Mouse (Mus musculus): ENCODE data around the gene Chst15. TPM values are rescaled to one million over a fixed set of nuclear protein-coding genes. Genes with fewer than 3 reads are reported as not detected.

Gene Chst15
- polyA plus RNA-seq, 1 experiment from 2014 or later = 23.6 TPM

DNA sequence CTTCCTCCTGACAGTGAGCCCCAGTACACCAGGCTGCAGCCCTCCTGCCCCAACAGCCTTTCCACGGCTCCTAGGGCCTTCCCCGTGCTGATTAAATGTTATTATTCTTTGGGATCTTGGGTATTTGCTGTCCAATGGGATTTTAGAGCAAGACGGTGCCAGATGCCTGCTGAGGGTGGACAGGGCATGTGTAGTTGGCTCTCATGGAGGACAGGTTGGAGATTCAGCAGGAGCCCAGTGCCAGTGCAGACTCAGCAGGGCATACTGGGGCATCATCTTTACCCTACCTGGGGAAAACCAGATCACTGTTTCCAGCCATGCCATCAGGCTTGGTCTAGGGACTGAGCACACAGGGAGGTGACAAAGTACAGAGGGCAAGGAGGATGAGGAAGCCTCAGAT is 86.1 kb downstream of the Chst15 start:
- Histone ChIP-seq H3K4me1 (peaks cover 4% of the 10 kb centered on the region; the same call in 1 of the 2 replicates), H3K27ac (no peak overlapping the region), H3K9ac (no peak overlapping the region), H3K4me2 (replicated peaks) (no peak overlapping the region), H3K4me3 (no peak overlapping the region), H3K9me3 (no peaks in the 10 kb centered on the region), H3K36me3 (peaks cover 7% of the 10 kb centered on the region), H3K27me3 (peaks cover 1% of the 10 kb centered on the region; the same call in 1 of the 2 replicates)
- ATAC-seq (ENCODE audit: low FRiP score, low read depth) = no peak
- 84% methylated on average over 3 of the region's 3 CpGs for WGBS

DNA sequence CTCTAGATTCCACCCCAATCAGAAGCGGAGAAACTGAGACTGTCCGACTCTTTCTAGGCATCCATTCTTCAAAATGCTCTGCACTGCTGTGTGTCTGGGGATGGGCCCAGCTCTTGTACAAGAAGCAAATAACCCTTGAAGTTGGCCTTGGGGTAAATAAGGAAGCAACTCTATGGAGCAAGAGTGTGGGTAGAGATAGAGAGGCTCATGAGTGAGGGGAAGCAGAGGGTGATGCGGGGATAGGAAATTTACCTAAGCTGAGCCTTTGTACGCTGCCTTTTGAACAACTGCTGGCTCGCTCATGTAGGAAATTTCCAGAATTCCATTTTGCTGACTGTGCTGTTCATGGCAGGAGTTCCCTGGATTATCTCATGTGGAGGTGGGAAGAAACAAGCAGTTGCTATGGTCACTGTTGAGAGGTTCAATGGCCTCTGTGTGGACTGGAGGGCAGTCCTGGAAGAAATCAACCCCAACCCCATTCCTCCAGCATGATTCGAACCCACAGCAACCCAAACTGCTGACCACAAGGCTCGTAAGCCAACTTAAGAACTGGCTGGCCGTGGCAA is 89.9 kb downstream of the Chst15 start:
- 82% methylated on average over 8 of the region's 8 CpGs for WGBS
- H3K36me3 ChIP-seq = no peaks in the 10 kb centered on the region; the same call in 1 of the 2 replicates
- ATAC-seq (ENCODE audit: low FRiP score, low read depth) = no peak
- H3K4me2 ChIP-seq (replicated peaks) = no peak overlapping the region
- no peaks in the 10 kb centered on the region for H3K9me3 ChIP-seq
- H3K4me1 ChIP-seq = peaks cover 9% of the 10 kb centered on the region; the same call in 1 of the 2 replicates
- H3K9ac ChIP-seq = no peak overlapping the region
- H3K27ac ChIP-seq = no peak overlapping the region
- peaks cover 8% of the 10 kb centered on the region for H3K27me3 ChIP-seq
- no peak overlapping the region for H3K4me3 ChIP-seq

DNA sequence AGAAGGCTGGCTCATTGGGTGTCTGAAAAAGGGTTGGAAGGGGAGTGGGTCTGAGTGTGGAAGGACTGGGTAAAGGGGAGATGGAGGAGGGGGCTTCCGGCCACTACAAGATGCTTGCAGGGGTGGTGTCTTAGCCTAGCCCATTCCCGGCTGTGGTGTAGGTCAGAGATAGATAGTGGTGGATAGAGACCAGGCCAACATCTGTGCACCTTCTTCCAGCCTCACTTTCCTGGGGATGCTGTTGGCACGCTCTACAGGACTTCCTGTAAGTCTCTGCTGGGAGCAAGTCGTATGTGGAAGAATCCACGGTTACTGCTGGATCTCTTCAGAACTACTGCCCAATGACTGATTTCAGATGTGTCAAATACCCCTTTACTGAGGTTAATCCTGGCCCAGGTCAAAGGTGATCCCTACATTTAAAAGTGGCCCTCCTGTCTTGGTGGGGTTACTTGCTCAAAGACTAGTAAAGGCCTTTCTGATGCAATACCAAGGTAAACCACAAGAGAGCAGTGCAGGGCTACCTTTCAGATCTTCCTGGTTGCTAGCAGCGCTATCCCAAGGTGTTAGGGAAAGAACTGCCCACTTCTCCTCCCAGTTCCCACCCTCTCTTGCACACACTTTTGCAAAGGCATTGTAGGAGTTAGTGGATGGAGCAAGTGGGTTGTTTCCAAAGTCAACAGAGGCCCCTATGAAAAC is 90.5 kb downstream of the Chst15 start:
- H3K9me3 ChIP-seq = no peaks in the 10 kb centered on the region
- H3K4me2 ChIP-seq (replicated peaks) = no peak overlapping the region
- H3K27ac ChIP-seq = no peak overlapping the region
- no peak overlapping the region for H3K4me3 ChIP-seq
- H3K4me1 ChIP-seq = peaks cover 9% of the 10 kb centered on the region; the same call in 1 of the 2 replicates
- H3K27me3 ChIP-seq = peaks cover 8% of the 10 kb centered on the region
- WGBS = 60% methylated on average over 6 of the region's 6 CpGs
- H3K9ac ChIP-seq = no peak overlapping the region
- H3K36me3 ChIP-seq = no peaks in the 10 kb centered on the region
- ATAC-seq (ENCODE audit: low FRiP score, low read depth) = peak; percentile 80; the same call in 1 of the 2 replicates

DNA sequence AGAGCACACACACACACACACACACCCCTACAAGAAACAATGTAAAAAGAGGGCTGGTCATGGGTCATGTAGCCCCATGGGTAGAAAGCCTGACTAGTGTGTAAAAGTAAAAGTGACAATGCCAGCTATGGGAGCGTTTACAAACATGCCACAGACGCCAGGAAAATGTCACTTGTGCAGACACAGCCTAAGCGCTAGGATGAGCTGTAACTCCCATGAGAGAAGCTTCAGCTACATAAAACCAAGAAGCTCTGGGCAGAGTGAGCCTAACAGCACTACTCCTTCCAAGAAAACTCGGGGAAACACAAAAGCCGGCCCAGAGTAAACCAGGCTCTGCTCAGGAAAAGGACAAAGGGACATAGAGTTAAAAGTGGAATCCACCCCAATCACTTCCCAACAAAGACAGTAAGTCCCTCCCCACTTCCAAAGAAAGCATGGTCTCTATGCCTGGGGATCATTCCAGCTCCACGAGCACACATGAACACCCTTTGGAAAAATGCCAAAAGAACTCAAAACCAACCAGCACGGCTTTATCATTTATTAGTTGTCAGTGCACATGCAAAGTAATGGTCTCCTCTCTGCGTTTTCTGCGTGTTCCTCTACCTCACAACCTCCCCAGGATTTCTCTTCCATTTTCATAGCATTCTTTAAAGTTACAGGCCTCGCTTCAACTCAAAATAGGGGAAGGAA is 93.4 kb downstream of the Chst15 start:
- ATAC-seq (ENCODE audit: low FRiP score, low read depth) = no peak
- H3K9me3 ChIP-seq = no peaks in the 10 kb centered on the region
- peaks cover 8% of the 10 kb centered on the region for H3K27me3 ChIP-seq
- H3K27ac ChIP-seq = no peak overlapping the region
- H3K4me3 ChIP-seq = no peak overlapping the region
- no peaks in the 10 kb centered on the region for H3K36me3 ChIP-seq
- no peak overlapping the region for H3K4me2 ChIP-seq (replicated peaks)
- WGBS = 50% methylated on average over 10 of the region's 10 CpGs
- H3K9ac ChIP-seq = no peak overlapping the region
- H3K4me1 ChIP-seq = peaks cover 9% of the 10 kb centered on the region; the same call in 1 of the 2 replicates

DNA sequence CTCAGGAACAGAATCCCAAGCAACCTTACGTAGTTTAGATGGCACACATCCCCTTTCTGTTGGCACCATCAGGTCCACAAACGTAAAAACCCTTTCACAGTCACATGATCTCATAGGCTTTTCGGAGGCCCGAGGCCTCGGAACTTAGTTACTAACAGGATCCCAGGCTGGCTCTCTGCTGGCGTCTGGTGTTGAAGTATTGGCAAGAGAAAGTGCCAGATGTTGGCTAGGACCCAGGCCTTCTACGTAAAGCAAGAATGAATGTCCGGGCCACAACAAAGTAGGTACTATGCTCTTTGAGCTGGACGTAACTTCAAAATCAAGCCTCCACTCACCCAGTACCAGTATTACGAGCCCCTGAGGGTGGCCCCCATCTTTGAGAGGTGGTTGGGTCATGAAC is 103.0 kb downstream of the Chst15 start:
- no peaks in the 10 kb centered on the region for H3K36me3 ChIP-seq
- no peak overlapping the region for H3K27ac ChIP-seq
- no peak for ATAC-seq (ENCODE audit: low FRiP score, low read depth)
- H3K9me3 ChIP-seq = no peaks in the 10 kb centered on the region
- H3K4me2 ChIP-seq (replicated peaks) = no peak overlapping the region
- peaks cover 41% of the 10 kb centered on the region for H3K4me1 ChIP-seq
- no peak overlapping the region for H3K4me3 ChIP-seq
- 56% methylated on average over 10 of the region's 10 CpGs for WGBS
- 0 out of 2 replicates have a peak, but pooled peaks cover 6% of the 10 kb centered on the region for H3K27me3 ChIP-seq
- no peak overlapping the region for H3K9ac ChIP-seq

DNA sequence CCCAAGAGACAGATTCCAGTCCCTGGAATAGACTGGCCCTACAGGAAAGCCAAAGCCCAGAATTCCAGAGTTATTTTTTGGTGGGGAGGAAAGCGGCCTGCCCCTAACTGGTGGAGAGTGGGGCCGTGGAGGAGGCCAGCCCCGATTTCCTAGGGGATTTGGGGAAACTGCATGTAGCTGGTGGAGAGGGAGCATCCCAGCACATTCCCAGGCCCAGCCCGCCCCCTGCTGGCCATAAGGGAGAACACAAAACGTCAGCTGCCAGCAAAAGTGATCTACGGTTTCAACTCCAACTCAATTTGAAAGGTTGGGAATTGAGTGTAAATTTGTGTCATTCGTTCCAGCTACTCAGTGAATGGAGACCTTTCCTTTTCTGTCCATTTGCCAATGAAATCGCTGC is 103.6 kb downstream of the Chst15 start:
- WGBS = 5% methylated on average over 8 of the region's 8 CpGs
- H3K9me3 ChIP-seq = no peaks in the 10 kb centered on the region
- no peak overlapping the region for H3K9ac ChIP-seq
- no peak overlapping the region for H3K4me2 ChIP-seq (replicated peaks)
- no peak overlapping the region for H3K4me3 ChIP-seq
- 0 out of 2 replicates have a peak, but pooled peaks cover 7% of the 10 kb centered on the region for H3K27me3 ChIP-seq
- peaks cover 44% of the 10 kb centered on the region for H3K4me1 ChIP-seq
- ATAC-seq (ENCODE audit: low FRiP score, low read depth) = no peak
- no peak overlapping the region for H3K27ac ChIP-seq
- no peaks in the 10 kb centered on the region for H3K36me3 ChIP-seq

DNA sequence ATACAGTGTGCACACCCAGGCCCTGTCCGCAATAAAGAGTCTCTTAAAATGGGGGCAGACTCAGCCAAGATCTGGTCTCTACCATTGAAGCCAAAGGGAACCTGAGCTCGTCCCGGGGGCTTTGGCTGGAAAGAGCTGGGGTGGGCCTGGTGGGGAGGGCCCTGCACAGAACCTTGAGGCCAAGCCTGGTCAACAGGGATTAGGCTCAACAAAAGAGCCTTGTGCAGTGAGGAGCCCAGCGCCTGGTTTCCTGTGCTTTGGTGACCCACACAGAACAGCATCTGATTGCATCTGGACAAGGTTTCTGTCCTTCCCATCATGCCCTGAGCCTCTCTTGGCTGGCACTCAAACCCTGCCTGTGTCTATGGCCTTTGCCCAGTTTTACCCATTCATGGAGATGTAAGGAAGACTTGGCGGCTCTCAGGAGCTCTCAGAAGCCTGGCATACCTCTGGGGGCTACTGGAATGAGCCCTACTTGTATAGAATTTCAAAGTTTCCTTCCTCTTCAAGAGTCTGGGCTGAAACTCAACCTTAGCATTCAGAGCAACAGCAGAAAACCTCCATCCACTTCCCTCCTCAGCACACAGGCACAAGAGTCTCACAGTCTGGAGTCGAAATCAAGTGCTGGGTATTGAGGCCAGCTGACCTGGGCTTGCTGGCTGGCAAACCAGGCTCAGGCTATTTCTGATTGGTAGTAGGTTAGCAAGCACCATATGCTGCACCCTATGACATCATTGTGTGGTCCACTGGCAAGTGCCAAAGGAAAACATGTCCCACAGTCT is 104.9 kb downstream of the Chst15 start:
- H3K4me1 ChIP-seq = peaks cover 44% of the 10 kb centered on the region
- H3K27ac ChIP-seq = peak overlapping the region; percentile 39; the same call in 1 of the 2 replicates
- H3K27me3 ChIP-seq = 0 out of 2 replicates have a peak, but pooled peaks cover 7% of the 10 kb centered on the region
- no peak overlapping the region for H3K4me3 ChIP-seq
- H3K4me2 ChIP-seq (replicated peaks) = no peak overlapping the region
- peak; percentile 35; the same call in 1 of the 2 replicates for ATAC-seq (ENCODE audit: low FRiP score, low read depth)
- H3K9ac ChIP-seq = no peak overlapping the region
- WGBS = 54% methylated on average over 6 of the region's 6 CpGs
- H3K9me3 ChIP-seq = no peaks in the 10 kb centered on the region
- H3K36me3 ChIP-seq = no peaks in the 10 kb centered on the region

DNA sequence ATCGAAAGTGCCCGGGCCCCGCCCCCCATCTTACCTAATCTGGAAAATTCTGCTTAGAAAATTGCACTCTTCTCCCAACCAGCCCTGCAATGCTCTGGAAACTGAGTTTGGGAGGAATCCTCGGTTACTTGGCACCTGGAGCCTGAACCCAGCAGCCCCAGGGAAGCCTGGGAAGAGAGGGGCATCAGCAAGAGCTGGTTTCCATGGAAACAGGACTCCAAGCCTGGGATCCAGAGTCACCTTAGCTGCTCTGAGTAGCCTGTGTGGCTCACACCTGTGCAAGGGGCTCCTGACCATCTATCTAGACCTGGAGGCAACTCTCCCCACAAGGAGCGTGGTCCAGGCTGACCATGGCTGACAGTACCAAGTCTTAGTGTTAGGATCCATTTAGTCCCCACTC is 106.4 kb downstream of the Chst15 start:
- Histone ChIP-seq H3K4me1 (peaks cover 44% of the 10 kb centered on the region), H3K36me3 (no peaks in the 10 kb centered on the region), H3K9me3 (no peaks in the 10 kb centered on the region), H3K27me3 (0 out of 2 replicates have a peak, but pooled peaks cover 7% of the 10 kb centered on the region), H3K27ac (no peak overlapping the region), H3K4me2 (replicated peaks) (no peak overlapping the region), H3K4me3 (no peak overlapping the region), H3K9ac (no peak overlapping the region)
- 79% methylated on average over 5 of the region's 5 CpGs for WGBS
- ATAC-seq (ENCODE audit: low FRiP score, low read depth) = no peak

DNA sequence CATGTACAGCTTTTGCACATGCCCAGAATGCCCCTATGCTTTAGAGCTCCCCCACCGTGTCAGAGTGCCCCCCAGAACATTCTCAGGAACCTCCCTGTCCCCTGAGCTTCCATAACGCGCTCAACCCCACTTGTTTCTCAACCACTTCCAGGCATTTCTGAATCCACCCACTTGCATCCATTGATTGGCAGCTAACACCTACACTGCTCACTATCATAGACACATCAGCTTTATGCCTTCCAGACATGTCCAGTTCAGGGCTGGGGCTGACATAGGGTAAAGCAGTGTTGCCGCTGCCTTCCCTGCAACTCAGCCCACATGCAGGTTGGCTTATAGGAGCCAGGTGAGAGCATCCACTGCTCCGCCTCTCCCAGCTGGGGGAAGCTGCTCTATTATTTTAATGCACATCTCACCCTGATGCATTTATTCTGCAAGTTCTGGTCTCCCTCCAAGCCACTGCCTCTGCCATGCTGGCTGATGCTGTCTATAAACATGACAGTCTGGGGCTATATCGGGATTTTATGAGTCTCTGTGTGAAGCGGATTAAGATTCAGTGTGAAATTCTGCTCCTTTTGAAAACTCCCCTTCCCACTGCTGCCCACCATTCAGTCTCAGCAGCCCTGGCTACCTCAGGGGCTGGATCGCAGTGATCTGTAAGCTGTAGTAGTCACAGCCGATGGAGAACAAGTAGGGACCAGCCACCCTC is 107.9 kb downstream of the Chst15 start:
- Histone ChIP-seq H3K27me3 (0 out of 2 replicates have a peak, but pooled peaks cover 3% of the 10 kb centered on the region), H3K4me3 (no peak overlapping the region), H3K9ac (no peak overlapping the region), H3K9me3 (no peaks in the 10 kb centered on the region), H3K4me2 (replicated peaks) (no peak overlapping the region), H3K27ac (no peak overlapping the region), H3K36me3 (no peaks in the 10 kb centered on the region), H3K4me1 (peaks cover 54% of the 10 kb centered on the region)
- WGBS = 60% methylated on average over 9 of the region's 9 CpGs
- ATAC-seq (ENCODE audit: low FRiP score, low read depth) = no peak

DNA sequence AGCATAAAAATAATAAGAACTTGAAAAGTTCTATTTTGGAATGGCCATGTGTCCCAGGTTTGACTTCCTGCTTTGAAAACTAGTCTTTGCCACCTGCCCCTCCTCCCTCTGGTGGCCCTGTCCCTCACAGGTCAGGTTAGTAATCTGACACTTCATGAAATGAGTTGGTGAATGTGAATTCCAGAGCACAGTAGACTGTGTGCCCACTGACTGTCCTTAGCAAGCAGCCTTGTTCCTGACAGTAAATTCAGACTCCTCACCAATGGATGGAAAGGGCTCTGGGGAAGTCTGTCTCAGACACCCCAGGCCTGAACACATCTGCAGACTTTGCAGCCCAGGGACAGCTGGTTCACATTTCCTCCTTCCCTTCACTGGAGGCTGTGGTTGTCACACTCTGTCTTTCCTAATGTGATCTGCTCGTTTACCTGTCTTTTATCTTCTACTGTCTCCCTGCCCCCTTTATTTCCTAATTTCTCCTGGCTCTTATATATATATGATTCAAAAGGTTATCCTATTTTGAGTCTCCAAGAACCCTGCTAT is 112.9 kb downstream of the Chst15 start:
- H3K4me1 ChIP-seq = peaks cover 52% of the 10 kb centered on the region
- H3K4me3 ChIP-seq = no peak overlapping the region
- peak overlapping the region; percentile 74 for H3K27ac ChIP-seq
- 0% methylated on average over 1 of the region's 1 CpGs for WGBS
- 0 out of 2 replicates have a peak, but pooled peaks have one; percentile 37 for ATAC-seq (ENCODE audit: low FRiP score, low read depth)
- 0 out of 2 replicates have a peak overlapping the region, but pooled peaks have one; percentile 21 for H3K4me2 ChIP-seq (replicated peaks)
- no peaks in the 10 kb centered on the region for H3K9me3 ChIP-seq
- no peak overlapping the region for H3K9ac ChIP-seq
- peaks cover 4% of the 10 kb centered on the region; the same call in 1 of the 2 replicates for H3K27me3 ChIP-seq
- H3K36me3 ChIP-seq = no peaks in the 10 kb centered on the region

DNA sequence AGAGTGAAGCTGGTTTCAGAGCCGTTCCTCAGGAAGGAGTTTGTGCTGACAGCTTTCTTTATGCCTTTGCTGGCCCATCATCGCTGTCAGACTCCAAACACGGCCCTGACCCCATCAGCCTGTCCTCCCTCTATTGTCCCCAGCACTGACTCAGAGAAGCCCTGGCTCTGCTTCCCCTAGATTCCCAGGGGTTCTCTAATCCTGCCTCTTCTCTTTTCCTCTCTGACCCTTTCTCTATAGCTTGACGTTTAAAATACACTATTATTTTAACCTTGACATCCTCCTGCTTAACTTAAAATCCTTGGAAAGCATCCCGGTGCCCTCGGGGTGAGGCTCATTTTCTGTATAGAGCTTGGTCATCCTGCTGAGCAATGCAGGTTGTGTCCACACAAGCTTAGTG is 117.3 kb downstream of the Chst15 start:
- no peaks in the 10 kb centered on the region for H3K9me3 ChIP-seq
- no peak overlapping the region for H3K27ac ChIP-seq
- no peak overlapping the region for H3K4me3 ChIP-seq
- H3K9ac ChIP-seq = no peak overlapping the region
- H3K4me2 ChIP-seq (replicated peaks) = no peak overlapping the region
- peaks cover 64% of the 10 kb centered on the region for H3K4me1 ChIP-seq
- peaks cover 3% of the 10 kb centered on the region; the same call in 1 of the 2 replicates for H3K27me3 ChIP-seq
- no peaks in the 10 kb centered on the region for H3K36me3 ChIP-seq
- no peak for ATAC-seq (ENCODE audit: low FRiP score, low read depth)
- WGBS = 56% methylated on average over 6 of the region's 6 CpGs
